Mouse (Mus musculus) lung, embryonic 14.5 days (tissue): ENCODE measurements around the gene Gal3st3. TPM values are rescaled to one million over a fixed set of nuclear protein-coding genes. Genes with fewer than 3 reads are reported as not detected.

Experiments
- ATAC-seq: fragments of 200-750 bp; cut with Nextera tagmentation; 2 replicates; pipeline ENCODE4 v1.8.0; 2017; ENCODE audit warnings: mild to moderate bottlenecking, moderate TSS enrichment, moderate library complexity; ENCODE audit not compliant: insufficient read depth
- DNase-seq: peaks from one replicate; pipeline ENCODE4 v3.0.0-alpha.2; 2015
- H3K27ac ChIP-seq: fragments of 300-500 bp; sonication (generic); 2 replicates; pipeline ENCODE4 v1.5.1; 2014; ENCODE audit warnings: low read depth, mild to moderate bottlenecking, moderate library complexity
- H3K27me3 ChIP-seq: fragments of 300-500 bp; sonication (generic); 2 replicates; pipeline ENCODE4 v1.6.1; 2014; ENCODE audit warnings: low read length, control low read depth; ENCODE audit not compliant: insufficient read depth
- H3K36me3 ChIP-seq: fragments of 300-500 bp; sonication (generic); 2 replicates; pipeline ENCODE4 v1.6.1; 2014; ENCODE audit warnings: control low read depth; ENCODE audit not compliant: insufficient read depth
- H3K4me1 ChIP-seq: fragments of 300-500 bp; sonication (generic); 2 replicates; pipeline ENCODE4 v1.6.1; 2014; ENCODE audit warnings: antibody characterized with exemption, control low read depth; ENCODE audit not compliant: insufficient read depth
- H3K4me2 ChIP-seq: fragments of 300-500 bp; sonication (generic); 2 replicates; pipeline ENCODE4 v1.6.1; 2014; ENCODE audit warnings: mild to moderate bottlenecking
- H3K4me3 ChIP-seq: fragments of 300-500 bp; sonication (generic); 2 replicates; pipeline ENCODE4 v1.5.1; 2014; ENCODE audit warnings: low read depth, low read length
- H3K9ac ChIP-seq: fragments of 300-500 bp; sonication (generic); 2 replicates; pipeline ENCODE4 v1.6.1; 2014
- H3K9me3 ChIP-seq: fragments of 300-500 bp; sonication (generic); 2 replicates; pipeline ENCODE4 v1.6.1; 2016; ENCODE audit warnings: low read depth, low read length, control low read depth
- CTCF ChIP-seq: IDR thresholded peaks from 2 replicates; pipeline ENCODE4 v1.5.1; 2016; ENCODE audit warnings: antibody characterized with exemption, low read depth
- WGBS: fragments of 180-500 bp; shearing (Covaris S2); extraction: QIAGEN DNeasy Blood & Tissue Kit; methylation state at CpG from one replicate; pipeline ENCODE4 v1.1.7; 2014; 5-methylcytosine and 5-hydroxymethylcytosine counted together
- polyA plus RNA-seq: library from polyadenylated mRNA; unstranded; fragments of >200 nt; fragmentation: Nextera tagmentation; extraction: Ambion mirVana; gene quantifications from 2 replicates; pipeline ENCODE4 v1.2.1, GENCODE M21; 2014

Gene Gal3st3
- polyA plus RNA-seq, 1 experiment from 2014 or later, result 2.2 TPM

- DNase-seq (no peak), ATAC-seq (no peak)
- Histone ChIP-seq H3K4me2 (no peak overlapping the region), H3K4me3 (no peak overlapping the region), H3K27me3 (no peaks in the 10 kb centered on the region), H3K27ac (no peak overlapping the region), H3K9me3 (no peaks in the 10 kb centered on the region), H3K9ac (no peak overlapping the region), H3K4me1 (no peaks in the 10 kb centered on the region), H3K36me3 (no peaks in the 10 kb centered on the region)
- no CpG with 5 or more reads among the region's 1 CpGs for WGBS
- TF ChIP-seq CTCF, result no peak
Observed at GRCm38 (mm10) chr19:5356080-5356479, 57.9 kb downstream of the Gal3st3 start.

Other genes with a start within 250 kb of the Gal3st3 start
- 4.0 and 5.9 TPM in 2 replicates for gene Rin1, start 247.8 kb upstream of the Gal3st3 start, polyA plus RNA-seq
- gene Cd248, start 230.3 kb upstream of the Gal3st3 start, polyA plus RNA-seq, result 105 and 110 TPM in 2 replicates
- gene Tmem151a, start 212.8 kb upstream of the Gal3st3 start, polyA plus RNA-seq, result 3.1 and 4.4 TPM in 2 replicates
- gene Yif1a, start 209.8 kb upstream of the Gal3st3 start, polyA plus RNA-seq, result 99.2 and 105 TPM in 2 replicates
- 14.8 and 15.3 TPM in 2 replicates for gene Cnih2, start 199.8 kb upstream of the Gal3st3 start, polyA plus RNA-seq
- 278 and 289 TPM in 2 replicates for gene Rab1b, start 191.3 kb upstream of the Gal3st3 start, polyA plus RNA-seq
- gene Klc2, start 179.8 kb upstream of the Gal3st3 start, polyA plus RNA-seq, result 20.4 and 24.8 TPM in 2 replicates
- gene Pacs1, start 25.2 kb upstream of the Gal3st3 start, polyA plus RNA-seq, result 27.8 and 31.8 TPM in 2 replicates
- gene Sf3b2, start 2.9 kb upstream of the Gal3st3 start, polyA plus RNA-seq, result 334 and 368 TPM in 2 replicates
- not detected in 2 replicates for gene Catsper1, start 37.4 kb downstream of the Gal3st3 start, polyA plus RNA-seq
- gene Cst6, start 51.2 kb downstream of the Gal3st3 start, polyA plus RNA-seq, result 0.41 TPM in 1 of 2 replicates, not detected in the other
- gene Eif1ad, start 68.4 kb downstream of the Gal3st3 start, polyA plus RNA-seq, result 59.1 and 71.1 TPM in 2 replicates
- gene Banf1, start 68.8 kb downstream of the Gal3st3 start, polyA plus RNA-seq, result 515 and 542 TPM in 2 replicates
- 72.0 and 73.8 TPM in 2 replicates for gene Sart1, start 90.4 kb downstream of the Gal3st3 start, polyA plus RNA-seq
- gene Tsga10ip, start 104.2 kb downstream of the Gal3st3 start, polyA plus RNA-seq, result 0.64 TPM in 1 of 2 replicates, not detected in the other
- 204 and 217 TPM in 2 replicates for gene Drap1, start 126.6 kb downstream of the Gal3st3 start, polyA plus RNA-seq
- 40.8 and 42.7 TPM in 2 replicates for gene AI837181, start 126.8 kb downstream of the Gal3st3 start, polyA plus RNA-seq
- not detected in 2 replicates for gene Fosl1, start 149.2 kb downstream of the Gal3st3 start, polyA plus RNA-seq
- 9.0 and 10.0 TPM in 2 replicates for gene Ccdc85b, start 159.6 kb downstream of the Gal3st3 start, polyA plus RNA-seq
- gene Fibp, start 162.3 kb downstream of the Gal3st3 start, polyA plus RNA-seq, result 101 and 104 TPM in 2 replicates
- 1.0 and 1.8 TPM in 2 replicates for gene Ctsw, start 170.2 kb downstream of the Gal3st3 start, polyA plus RNA-seq
- 178 and 192 TPM in 2 replicates for gene Efemp2, start 175.6 kb downstream of the Gal3st3 start, polyA plus RNA-seq
- gene Mus81, start 190.1 kb downstream of the Gal3st3 start, polyA plus RNA-seq, result 39.8 and 42.6 TPM in 2 replicates
- gene Cfl1, start 192.1 kb downstream of the Gal3st3 start, polyA plus RNA-seq, result 3,236 and 3,318 TPM in 2 replicates
- gene 1700020D05Rik, start 205.5 kb downstream of the Gal3st3 start, polyA plus RNA-seq, result 0.18 TPM in 1 of 2 replicates, not detected in the other
- gene Snx32, start 212.2 kb downstream of the Gal3st3 start, polyA plus RNA-seq, result 6.0 and 6.7 TPM in 2 replicates